Mouse (Mus musculus) thymus, adult 2 months (tissue): ENCODE results near the gene Gm20388.

Experiments
- CTCF ChIP-seq: fragments of 200-500 bp; IDR thresholded peaks from 2 replicates; pipeline ENCODE4 v1.5.1; 2012; ENCODE audit warnings: mild to moderate bottlenecking, control low read depth, low read length, moderate library complexity, borderline replicate concordance; ENCODE audit not compliant: control insufficient read depth, poor library complexity, insufficient read depth; ENCODE audit errors: extremely low read depth
- POLR2A ChIP-seq: fragments of 200-500 bp; IDR thresholded peaks from 2 replicates; pipeline ENCODE4 v1.6.1; 2012; ENCODE audit warnings: mild to moderate bottlenecking, low read length, control low read depth, moderate library complexity; ENCODE audit not compliant: control insufficient read depth, poor library complexity, insufficient read depth; ENCODE audit errors: extremely low read depth

DNA sequence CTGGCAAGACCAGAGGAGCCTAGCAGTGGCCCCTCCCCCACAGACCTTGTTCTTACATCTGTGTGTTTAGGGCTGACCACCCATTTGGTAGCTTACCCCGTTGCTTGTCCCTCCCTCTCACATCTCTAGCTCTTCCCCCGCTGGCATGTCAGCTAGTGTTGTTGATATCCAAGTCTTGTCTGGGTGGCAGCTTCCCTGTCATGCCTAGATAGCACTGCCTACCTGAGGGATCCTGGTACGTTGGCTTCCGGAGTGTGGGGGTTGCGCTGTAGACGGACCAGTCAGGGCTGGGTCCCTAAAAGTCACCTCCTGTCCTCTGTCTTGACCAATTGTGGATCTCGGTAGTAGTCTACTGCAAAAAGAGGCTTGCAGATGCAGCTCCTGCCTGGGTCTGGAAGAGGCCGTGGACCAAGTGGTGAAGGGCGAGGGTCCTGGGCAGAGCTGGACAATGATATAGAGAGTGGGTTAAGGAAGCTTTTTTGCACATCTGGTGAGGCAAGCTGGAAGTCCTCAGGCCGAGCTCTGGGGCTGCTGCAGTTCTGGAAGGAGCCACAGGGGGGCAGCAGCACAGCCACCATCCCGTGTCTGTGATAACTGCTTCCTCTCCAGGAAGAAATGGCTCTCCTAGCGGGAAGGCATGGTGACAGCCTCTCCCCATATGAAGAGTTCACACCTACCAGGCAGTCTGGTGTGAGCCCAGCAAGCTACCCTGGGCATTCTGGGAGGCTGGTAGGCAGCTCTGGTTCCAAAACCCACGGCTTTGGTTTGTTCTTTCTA lies 659.5 kb downstream of the Gm20388 start:
- TF ChIP-seq CTCF (peak; percentile 94), POLR2A (no peak)
